Mouse (Mus musculus): ENCODE data around the gene Slc4a8. TPM values are rescaled to one million over a fixed set of nuclear protein-coding genes. Genes with fewer than 3 reads are reported as not detected.

Slc4a8 gene
- polyA plus RNA-seq, 1 experiment = 30.1 TPM

DNA sequence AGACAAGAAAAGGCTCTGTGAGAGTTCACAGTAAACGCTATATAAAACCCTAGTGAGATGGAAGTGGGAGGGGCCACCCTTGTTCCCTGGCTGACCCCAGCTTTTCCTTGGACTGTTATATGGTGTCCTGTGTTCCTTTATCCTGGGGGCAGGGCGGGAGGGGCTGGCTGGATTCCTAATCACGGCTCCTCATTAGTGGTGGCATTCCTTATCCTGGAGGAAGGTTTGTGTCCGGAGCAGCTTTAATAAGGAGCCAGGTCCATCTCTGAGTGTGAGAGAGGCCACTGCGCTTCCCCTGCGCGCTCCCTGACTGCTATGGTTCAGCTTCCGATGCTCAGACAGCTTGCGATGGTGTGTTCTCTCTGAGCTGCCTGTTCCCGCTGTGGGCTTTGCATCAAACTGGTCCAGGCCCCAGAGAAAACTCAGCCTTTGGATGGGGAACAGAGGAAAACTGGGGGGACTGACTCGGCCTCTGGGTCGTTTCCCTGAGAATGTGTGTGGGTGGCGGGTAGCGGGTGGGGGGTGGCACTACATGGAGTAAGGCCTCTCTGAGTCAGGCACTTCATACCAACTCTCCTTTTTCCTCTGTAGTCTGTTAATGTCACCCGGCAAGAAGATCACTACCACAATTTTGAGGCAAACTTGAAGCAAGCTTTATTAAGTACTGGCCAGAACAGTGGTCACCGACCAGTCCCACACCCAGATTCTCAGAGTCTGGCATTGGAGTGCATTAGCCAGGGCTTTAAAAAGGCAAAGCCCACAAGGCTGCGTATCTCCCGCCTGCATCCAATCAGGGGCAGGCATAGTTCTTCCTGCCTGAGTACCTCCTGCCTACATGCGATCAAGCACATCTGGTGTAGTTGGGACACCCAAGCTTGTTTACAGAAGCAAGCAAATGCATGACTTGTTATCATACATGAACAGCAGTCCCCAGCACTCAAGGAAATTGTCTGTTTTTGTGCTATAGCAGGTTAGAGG is 13.9 kb downstream of the Slc4a8 start:
- H3K4me3 ChIP-seq (replicated peaks; ENCODE audit: insufficient read depth, low read depth, low read length) = no peak overlapping the region
- WGBS = 74% methylated on average over 19 of the region's 19 CpGs
- no peak for TF ChIP-seq CTCF (IDR thresholded peaks at IDR 0.05; ENCODE audit: borderline replicate concordance, insufficient read depth, low read depth, low read length)
- no peak for TF ChIP-seq POLR2A (IDR thresholded peaks at IDR 0.05; ENCODE audit: borderline replicate concordance, insufficient read depth, low read length)
- no peak overlapping the region for H3K27ac ChIP-seq (ENCODE audit: insufficient read depth, low read length)
- no peaks in the 10 kb centered on the region for H3K27me3 ChIP-seq (ENCODE audit: control insufficient read depth, insufficient read depth, low read length)
- no peak for DNase-seq
- no peaks in the 10 kb centered on the region for H3K4me1 ChIP-seq (ENCODE audit: control insufficient read depth, insufficient read depth, low read length)

DNA sequence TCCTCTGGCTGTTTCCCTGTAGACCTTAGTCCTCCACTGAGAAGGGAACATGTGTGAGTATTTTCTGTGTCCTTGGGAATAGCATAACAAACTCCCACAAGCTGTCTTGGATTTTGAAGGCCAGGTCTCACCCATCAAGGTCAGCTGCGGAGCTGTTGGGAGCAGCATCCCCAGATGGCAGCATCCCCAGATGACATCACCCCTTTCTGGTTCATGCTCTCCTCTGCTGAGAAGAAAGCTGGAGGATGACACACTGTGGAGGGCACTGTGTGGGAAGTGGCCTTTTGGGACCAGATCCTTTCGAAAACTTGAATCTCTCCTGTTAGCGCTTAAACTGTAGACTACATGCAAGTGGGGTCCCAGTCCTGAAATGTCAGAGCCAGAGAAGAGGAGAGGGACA is 14.9 kb downstream of the Slc4a8 start:
- Histone ChIP-seq H3K27me3 (ENCODE audit: control insufficient read depth, insufficient read depth, low read length) (no peaks in the 10 kb centered on the region), H3K4me1 (ENCODE audit: control insufficient read depth, insufficient read depth, low read length) (no peaks in the 10 kb centered on the region), H3K27ac (ENCODE audit: insufficient read depth, low read length) (no peak overlapping the region), H3K4me3 (replicated peaks; ENCODE audit: insufficient read depth, low read depth, low read length) (no peak overlapping the region)
- TF ChIP-seq POLR2A (IDR thresholded peaks at IDR 0.05; ENCODE audit: borderline replicate concordance, insufficient read depth, low read length) = no peak
- TF ChIP-seq CTCF (IDR thresholded peaks at IDR 0.05; ENCODE audit: borderline replicate concordance, insufficient read depth, low read depth, low read length) = no peak
- WGBS = 83% methylated on average over 3 of the region's 3 CpGs
- no peak for DNase-seq

DNA sequence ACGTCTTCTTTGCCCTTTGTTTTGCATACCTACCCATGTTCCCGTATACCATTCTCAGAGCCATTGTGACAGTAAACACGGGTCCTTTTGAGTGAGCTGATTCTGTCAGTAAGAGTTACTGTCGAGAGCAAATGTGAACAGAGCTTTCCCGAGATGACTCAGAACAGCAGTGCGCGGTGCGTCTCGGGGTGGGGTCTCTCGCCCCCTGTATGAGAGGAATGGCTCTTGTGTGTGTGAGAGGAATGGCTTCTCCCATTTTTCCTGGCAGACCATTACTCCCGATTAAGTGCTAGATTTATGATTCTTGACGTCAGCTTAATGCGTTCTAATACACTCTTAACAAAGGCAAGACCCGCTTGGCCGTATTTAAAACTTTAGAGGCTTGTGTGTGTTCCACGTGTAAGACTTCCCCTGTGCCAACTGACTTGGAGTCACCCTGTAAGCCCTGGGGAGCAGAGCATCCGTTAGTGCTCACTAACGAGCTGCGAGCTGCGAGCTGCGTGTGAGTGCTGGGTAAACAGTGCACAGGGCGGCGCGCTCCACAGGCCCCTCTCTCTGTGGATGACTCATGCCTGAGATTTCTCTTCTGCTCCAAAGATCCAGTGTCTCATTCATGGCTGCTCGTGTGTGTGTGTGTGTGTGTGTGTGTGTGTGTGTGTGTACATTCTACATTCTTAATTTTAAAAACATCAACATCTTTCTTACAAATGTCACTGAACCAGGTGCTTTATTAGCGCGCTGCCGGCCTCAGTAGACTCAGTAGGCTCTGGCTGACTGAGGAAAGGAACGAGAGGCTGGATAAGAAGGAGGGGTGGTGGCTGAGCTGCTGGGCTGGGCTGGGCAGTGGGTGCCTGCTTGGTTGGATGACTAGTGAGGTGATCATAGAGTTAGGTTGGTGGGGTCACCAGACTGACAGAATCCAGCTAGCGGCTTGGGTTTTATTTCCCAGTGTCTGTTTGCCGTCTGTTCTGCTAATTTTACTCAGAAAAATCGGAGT is 15.8 kb downstream of the Slc4a8 start:
- DNase-seq = peak; percentile 16 to 22
- no peak overlapping the region for H3K27ac ChIP-seq (ENCODE audit: insufficient read depth, low read length)
- WGBS = 67% methylated on average over 32 of the region's 32 CpGs

DNA sequence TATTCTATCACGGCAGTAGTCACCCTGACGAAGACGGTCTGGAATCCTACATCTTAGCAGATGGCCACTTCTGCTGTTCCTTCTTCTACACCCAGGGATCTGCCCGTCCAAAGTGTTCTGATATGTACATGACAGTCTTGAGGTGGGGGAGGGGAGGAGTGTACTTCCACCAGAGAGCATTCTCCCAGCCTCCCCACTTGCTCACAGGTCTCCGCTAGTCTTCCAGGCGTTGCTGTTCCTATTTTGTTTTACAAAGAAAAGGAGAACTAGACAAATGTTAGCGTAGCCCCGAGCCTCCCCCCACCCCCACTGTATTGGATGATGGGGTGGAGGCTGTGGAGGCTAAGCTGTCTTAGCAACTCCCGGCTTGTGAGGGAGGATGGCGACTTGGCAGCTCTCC is 18.3 kb downstream of the Slc4a8 start:
- no peak for TF ChIP-seq CTCF (IDR thresholded peaks at IDR 0.05; ENCODE audit: borderline replicate concordance, insufficient read depth, low read depth, low read length)
- TF ChIP-seq POLR2A (IDR thresholded peaks at IDR 0.05; ENCODE audit: borderline replicate concordance, insufficient read depth, low read length) = no peak
- DNase-seq = no peak
- 56% methylated on average over 10 of the region's 10 CpGs for WGBS
- Histone ChIP-seq H3K27ac (ENCODE audit: insufficient read depth, low read length) (no peak overlapping the region), H3K27me3 (ENCODE audit: control insufficient read depth, insufficient read depth, low read length) (no peaks in the 10 kb centered on the region), H3K4me1 (ENCODE audit: control insufficient read depth, insufficient read depth, low read length) (no peaks in the 10 kb centered on the region), H3K4me3 (replicated peaks; ENCODE audit: insufficient read depth, low read depth, low read length) (no peak overlapping the region)

More for the DNA sequence above, 15.8 kb downstream of the Slc4a8 start:
- Histone ChIP-seq H3K27me3 (ENCODE audit: control insufficient read depth, insufficient read depth, low read length) (no peaks in the 10 kb centered on the region), H3K4me1 (ENCODE audit: control insufficient read depth, insufficient read depth, low read length) (no peaks in the 10 kb centered on the region), H3K4me3 (replicated peaks; ENCODE audit: insufficient read depth, low read depth, low read length) (no peak overlapping the region)
- TF ChIP-seq CTCF (IDR thresholded peaks at IDR 0.05; ENCODE audit: borderline replicate concordance, insufficient read depth, low read depth, low read length) (no peak), POLR2A (IDR thresholded peaks at IDR 0.05; ENCODE audit: borderline replicate concordance, insufficient read depth, low read length) (no peak)

DNA sequence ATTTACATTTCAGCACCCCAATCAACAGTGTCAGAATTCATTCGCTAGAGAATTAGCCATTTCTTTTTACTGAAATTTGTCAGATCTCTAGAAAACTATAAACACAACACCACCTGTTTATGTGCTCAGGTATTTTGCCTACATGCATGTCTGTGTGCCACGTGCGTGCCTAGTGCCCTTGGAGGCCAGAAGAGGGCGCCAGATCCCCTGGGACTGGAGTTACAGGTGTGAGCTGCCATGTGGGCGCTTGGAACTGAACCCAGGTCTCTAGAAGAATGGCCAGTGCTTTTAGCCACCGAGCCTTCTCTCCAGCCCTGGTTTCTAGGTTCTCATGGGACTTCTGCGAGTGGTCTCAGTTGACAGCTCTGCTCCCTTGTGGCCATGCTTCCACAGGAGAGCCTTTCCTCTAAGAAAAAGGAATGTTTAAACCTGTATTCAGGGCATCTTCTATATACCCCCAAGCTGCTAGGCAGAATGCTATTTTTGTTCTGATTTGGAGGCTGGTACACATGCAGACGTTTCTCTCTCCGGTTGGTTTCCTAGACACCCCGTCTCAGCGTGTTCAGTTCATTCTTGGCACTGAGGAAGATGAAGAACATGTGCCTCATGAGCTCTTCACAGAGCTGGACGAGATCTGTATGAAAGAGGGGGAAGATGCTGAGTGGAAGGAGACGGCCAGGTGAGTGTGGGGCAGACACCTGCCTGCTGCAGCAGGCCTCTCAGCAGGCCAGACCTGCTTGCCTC is 21.9 kb downstream of the Slc4a8 start:
- Histone ChIP-seq H3K4me3 (replicated peaks; ENCODE audit: insufficient read depth, low read depth, low read length) (no peak overlapping the region), H3K27ac (ENCODE audit: insufficient read depth, low read length) (no peak overlapping the region), H3K4me1 (ENCODE audit: control insufficient read depth, insufficient read depth, low read length) (no peaks in the 10 kb centered on the region), H3K27me3 (ENCODE audit: control insufficient read depth, insufficient read depth, low read length) (no peaks in the 10 kb centered on the region)
- WGBS = 74% methylated on average over 13 of the region's 13 CpGs
- DNase-seq = no peak
- TF ChIP-seq POLR2A (IDR thresholded peaks at IDR 0.05; ENCODE audit: borderline replicate concordance, insufficient read depth, low read length) (no peak), CTCF (IDR thresholded peaks at IDR 0.05; ENCODE audit: borderline replicate concordance, insufficient read depth, low read depth, low read length) (peak; percentile 9; the same call in 1 of the 2 replicates)

DNA sequence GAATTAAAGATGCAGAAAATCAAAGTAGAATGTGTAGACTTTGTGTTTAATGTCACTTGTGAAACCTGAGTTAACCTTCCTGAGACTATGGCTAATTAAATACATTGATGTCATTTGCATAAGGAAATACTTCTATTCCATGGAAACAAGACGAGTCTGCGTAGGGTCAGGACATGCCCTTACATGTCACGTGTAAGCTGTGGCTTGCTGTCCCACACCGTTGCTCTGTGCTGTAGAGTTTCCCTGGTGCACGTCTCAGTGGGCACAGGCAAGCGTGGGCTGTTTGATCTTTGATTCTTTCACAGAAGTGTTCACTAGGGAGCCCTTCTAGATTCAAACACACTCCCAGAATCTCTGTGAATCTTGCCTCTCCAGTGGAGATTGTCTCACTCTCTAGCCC is 28.7 kb downstream of the Slc4a8 start:
- H3K4me3 ChIP-seq (replicated peaks; ENCODE audit: insufficient read depth, low read depth, low read length) = no peak overlapping the region
- H3K27me3 ChIP-seq (ENCODE audit: control insufficient read depth, insufficient read depth, low read length) = no peaks in the 10 kb centered on the region
- no peak for TF ChIP-seq CTCF (IDR thresholded peaks at IDR 0.05; ENCODE audit: borderline replicate concordance, insufficient read depth, low read depth, low read length)
- TF ChIP-seq POLR2A (IDR thresholded peaks at IDR 0.05; ENCODE audit: borderline replicate concordance, insufficient read depth, low read length) = no peak
- no peak for DNase-seq
- no peak overlapping the region for H3K27ac ChIP-seq (ENCODE audit: insufficient read depth, low read length)
- no peaks in the 10 kb centered on the region for H3K4me1 ChIP-seq (ENCODE audit: control insufficient read depth, insufficient read depth, low read length)
- 86% methylated on average over 6 of the region's 6 CpGs for WGBS

DNA sequence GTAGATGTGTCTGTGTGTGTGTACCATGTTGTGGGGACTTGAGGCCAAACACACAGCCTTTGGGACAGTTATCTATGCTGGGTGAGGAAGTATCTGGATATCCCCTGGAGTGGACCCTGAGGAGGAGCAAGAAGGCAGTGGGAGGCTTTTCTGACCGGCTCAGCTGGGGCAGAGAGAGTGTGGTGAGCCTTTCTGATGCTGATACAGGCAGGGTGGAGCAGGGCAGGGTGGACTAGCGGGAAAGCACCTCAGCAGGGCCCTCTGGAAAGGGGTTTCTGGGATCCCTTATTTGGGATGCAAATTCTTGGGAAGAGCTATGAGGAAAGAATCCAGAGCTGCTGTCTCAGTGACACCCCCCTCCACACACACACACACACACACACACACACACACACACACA is 30.8 kb downstream of the Slc4a8 start:
- WGBS = 59% methylated on average over 2 of the region's 2 CpGs
- no peak for DNase-seq
- Histone ChIP-seq H3K27me3 (ENCODE audit: control insufficient read depth, insufficient read depth, low read length) (no peaks in the 10 kb centered on the region), H3K4me3 (replicated peaks; ENCODE audit: insufficient read depth, low read depth, low read length) (no peak overlapping the region), H3K27ac (ENCODE audit: insufficient read depth, low read length) (no peak overlapping the region), H3K4me1 (ENCODE audit: control insufficient read depth, insufficient read depth, low read length) (no peaks in the 10 kb centered on the region)
- TF ChIP-seq POLR2A (IDR thresholded peaks at IDR 0.05; ENCODE audit: borderline replicate concordance, insufficient read depth, low read length) = no peak
- TF ChIP-seq CTCF (IDR thresholded peaks at IDR 0.05; ENCODE audit: borderline replicate concordance, insufficient read depth, low read depth, low read length) = no peak
